Mouse (Mus musculus) adrenal gland, adult 2 months (tissue): ENCODE data around the gene Skil. TPM values are rescaled to one million over a fixed set of nuclear protein-coding genes. Genes with fewer than 3 reads are reported as not detected.

Experiments used
- polyA plus RNA-seq: library from polyadenylated mRNA; depleted of rRNA; stranded (reverse); fragments of >200 nt; gene quantifications from 2 replicates; pipeline ENCODE4 v1.2.3, GENCODE M21; 2012; rRNA removed
- total RNA-seq, 2 experiments: library from RNA; stranded (reverse); gene quantifications; 2 replicates each; pipeline ENCODE4 v1.2.3; 2021

The Skil gene
- total and polyA plus RNA-seq, 3 experiments = 2.0 to 36.9 (median 36.2) TPM

Other genes starting within 250 kb of the Skil start
- 1 to 10 TPM; 1.0 to 1.3 TPM for gene Gpr160, start 239.1 kb upstream of the Skil start, total RNA-seq
- 2.1 and 2.4 TPM in 2 replicates for gene Gpr160, start 239.1 kb upstream of the Skil start, polyA plus RNA-seq
- 10 to 100 TPM; 26.8 to 41.5 TPM for gene Phc3, start 125.6 kb upstream of the Skil start, total RNA-seq
- 24.8 and 32.1 TPM in 2 replicates for gene Phc3, start 125.6 kb upstream of the Skil start, polyA plus RNA-seq
- gene Prkci, start 99.3 kb upstream of the Skil start, total RNA-seq = 10 to 100 TPM; 47.5 to 47.8 TPM
- gene Prkci, start 99.3 kb upstream of the Skil start, polyA plus RNA-seq = 8.4 and 8.5 TPM in 2 replicates
- 10 to 100 TPM in 1 of 2 experiments, 1 to 10 TPM in 1; 7.6 to 16.5 TPM for gene Cldn11, start 54.9 kb downstream of the Skil start, total RNA-seq
- gene Cldn11, start 54.9 kb downstream of the Skil start, polyA plus RNA-seq = 11.5 and 15.0 TPM in 2 replicates
- 1 to 10 TPM; 3.3 to 6.9 TPM for gene Slc7a14, start 215.3 kb downstream of the Skil start, total RNA-seq
- 0.71 and 1.1 TPM in 2 replicates for gene Slc7a14, start 215.3 kb downstream of the Skil start, polyA plus RNA-seq